Mouse (Mus musculus) lung, embryonic 16.5 days (tissue): ENCODE measurements around the gene Cnn1. TPM values are rescaled to one million over a fixed set of nuclear protein-coding genes. Genes with fewer than 3 reads are reported as not detected.

Experiments
- ATAC-seq: fragments of 200-750 bp; cut with Nextera tagmentation; 2 replicates; pipeline ENCODE4 v1.8.0; 2017; ENCODE audit warnings: low read depth, mild to moderate bottlenecking, moderate library complexity
- H3K27ac ChIP-seq: fragments of 300-500 bp; sonication (generic); 2 replicates; pipeline ENCODE4 v1.5.1; 2014; ENCODE audit warnings: mild to moderate bottlenecking, control low read depth, low read length
- H3K27me3 ChIP-seq: fragments of 300-500 bp; sonication (generic); 2 replicates; pipeline ENCODE4 v1.6.1; 2014; ENCODE audit warnings: low read depth, low read length, mixed read lengths; ENCODE audit not compliant: control insufficient read depth, insufficient read depth
- H3K36me3 ChIP-seq: fragments of 300-500 bp; sonication (generic); 2 replicates; pipeline ENCODE4 v1.6.1; 2014; ENCODE audit warnings: low read length; ENCODE audit not compliant: control insufficient read depth, insufficient read depth
- H3K4me1 ChIP-seq: fragments of 300-500 bp; sonication (generic); replicated peaks from 2 replicates; pipeline ENCODE4 v1.6.1; 2014; ENCODE audit warnings: low read length, mixed read lengths; ENCODE audit not compliant: control insufficient read depth, insufficient read depth
- H3K4me2 ChIP-seq: fragments of 300-500 bp; sonication (generic); 2 replicates; pipeline ENCODE4 v1.6.1; 2014; ENCODE audit warnings: low read depth, low read length, control low read depth
- H3K4me3 ChIP-seq: fragments of 300-500 bp; sonication (generic); 2 replicates; pipeline ENCODE4 v1.5.1; 2014; ENCODE audit warnings: mild to moderate bottlenecking, low read length, control low read depth
- H3K9ac ChIP-seq: fragments of 300-500 bp; sonication (generic); 2 replicates; pipeline ENCODE4 v1.6.1; 2014; ENCODE audit warnings: low read length, control low read depth
- H3K9me3 ChIP-seq: fragments of 300-500 bp; sonication (generic); 2 replicates; pipeline ENCODE4 v1.6.1; 2016; ENCODE audit warnings: low read length; ENCODE audit not compliant: control insufficient read depth
- WGBS: fragments of 180-500 bp; shearing (Covaris S2); extraction: QIAGEN DNeasy Blood & Tissue Kit; methylation state at CpG from one replicate; pipeline ENCODE4 v1.1.7; 2014; 5-methylcytosine and 5-hydroxymethylcytosine counted together
- polyA plus RNA-seq: library from polyadenylated mRNA; unstranded; fragments of >200 nt; fragmentation: Nextera tagmentation; extraction: Ambion mirVana; gene quantifications from 2 replicates; pipeline ENCODE4 v1.2.1, GENCODE M21; 2015

Cnn1 gene
- polyA plus RNA-seq, 1 experiment from 2014 or later = 49.5 TPM

GRCm38 (mm10) chr9:22055713-22056112 lies 43.3 kb upstream of the Cnn1 start:
- no peak overlapping the region for H3K4me3 ChIP-seq
- no peak for ATAC-seq
- H3K27ac ChIP-seq = no peak overlapping the region
- H3K4me1 ChIP-seq = peaks cover 14% of the 10 kb centered on the region; the same call in 1 of the 2 replicates
- no peak overlapping the region for H3K9ac ChIP-seq
- peaks cover 38% of the 10 kb centered on the region for H3K27me3 ChIP-seq
- no peaks in the 10 kb centered on the region for H3K9me3 ChIP-seq
- 25% methylated on average over 29 of the region's 29 CpGs for whole genome bisulfite sequencing
- H3K36me3 ChIP-seq = peaks cover 20% of the 10 kb centered on the region
- H3K4me2 ChIP-seq = no peak overlapping the region

- no peak overlapping the region for H3K27ac ChIP-seq
- ATAC-seq = no peak
- WGBS = 65% methylated on average over 9 of the region's 9 CpGs
- no peaks in the 10 kb centered on the region for H3K9me3 ChIP-seq
- H3K9ac ChIP-seq = no peak overlapping the region
- peaks cover 31% of the 10 kb centered on the region for H3K27me3 ChIP-seq
- peaks cover 20% of the 10 kb centered on the region for H3K36me3 ChIP-seq
- no peak overlapping the region for H3K4me3 ChIP-seq
- peaks cover 9% of the 10 kb centered on the region; the same call in 1 of the 2 replicates for H3K4me1 ChIP-seq
- H3K4me2 ChIP-seq = no peak overlapping the region
Observed at GRCm38 (mm10) chr9:22056303-22056910, 42.6 kb upstream of the Cnn1 start.

- H3K4me1 ChIP-seq = peaks cover 3% of the 10 kb centered on the region; the same call in 1 of the 2 replicates
- H3K9ac ChIP-seq = no peak overlapping the region
- no peak for ATAC-seq
- H3K4me3 ChIP-seq = no peak overlapping the region
- H3K27me3 ChIP-seq = peaks cover 24% of the 10 kb centered on the region
- no peaks in the 10 kb centered on the region for H3K9me3 ChIP-seq
- H3K27ac ChIP-seq = no peak overlapping the region
- no peak overlapping the region for H3K4me2 ChIP-seq
- peaks cover 20% of the 10 kb centered on the region for H3K36me3 ChIP-seq
- WGBS = 91% methylated on average over 7 of the region's 9 CpGs
Observed at GRCm38 (mm10) chr9:22057031-22057517, 41.9 kb upstream of the Cnn1 start.

GRCm38 (mm10) chr9:22058011-22058424 lies 41.0 kb upstream of the Cnn1 start:
- Histone ChIP-seq H3K4me2 (no peak overlapping the region), H3K9ac (no peak overlapping the region), H3K27ac (no peak overlapping the region), H3K9me3 (no peaks in the 10 kb centered on the region), H3K27me3 (peaks cover 15% of the 10 kb centered on the region), H3K36me3 (peaks cover 24% of the 10 kb centered on the region), H3K4me1 (peaks cover 3% of the 10 kb centered on the region; the same call in 1 of the 2 replicates), H3K4me3 (no peak overlapping the region)
- ATAC-seq = no peak
- WGBS = 82% methylated on average over 9 of the region's 9 CpGs

GRCm38 (mm10) chr9:22061339-22061738 lies 37.7 kb upstream of the Cnn1 start:
- Histone ChIP-seq H3K4me3 (no peak overlapping the region), H3K36me3 (peaks cover 31% of the 10 kb centered on the region), H3K27me3 (no peaks in the 10 kb centered on the region), H3K4me1 (no peaks in the 10 kb centered on the region), H3K27ac (no peak overlapping the region), H3K9me3 (no peaks in the 10 kb centered on the region), H3K4me2 (no peak overlapping the region), H3K9ac (no peak overlapping the region)
- WGBS = 79% methylated on average over 2 of the region's 2 CpGs
- no peak for ATAC-seq

GRCm38 (mm10) chr9:22064341-22064740 lies 34.7 kb upstream of the Cnn1 start:
- Histone ChIP-seq H3K9me3 (no peaks in the 10 kb centered on the region), H3K4me2 (no peak overlapping the region), H3K36me3 (peaks cover 20% of the 10 kb centered on the region), H3K4me1 (no peaks in the 10 kb centered on the region), H3K9ac (no peak overlapping the region), H3K27me3 (no peaks in the 10 kb centered on the region), H3K27ac (no peak overlapping the region), H3K4me3 (no peak overlapping the region)
- 93% methylated on average over 3 of the region's 3 CpGs for WGBS
- ATAC-seq = no peak

- Histone ChIP-seq H3K4me3 (no peak overlapping the region), H3K9me3 (no peaks in the 10 kb centered on the region), H3K4me2 (no peak overlapping the region), H3K27me3 (no peaks in the 10 kb centered on the region), H3K36me3 (peaks cover 14% of the 10 kb centered on the region), H3K9ac (no peak overlapping the region), H3K4me1 (peaks cover 8% of the 10 kb centered on the region), H3K27ac (no peak overlapping the region)
- ATAC-seq = no peak
- 92% methylated on average over 11 of the region's 11 CpGs for WGBS
Observed at GRCm38 (mm10) chr9:22065642-22066041, 33.4 kb upstream of the Cnn1 start.

GRCm38 (mm10) chr9:22066433-22066832 lies 32.6 kb upstream of the Cnn1 start:
- 68% methylated on average over 3 of the region's 3 CpGs for WGBS
- ATAC-seq = no peak
- Histone ChIP-seq H3K4me2 (no peak overlapping the region), H3K36me3 (peaks cover 14% of the 10 kb centered on the region), H3K4me3 (no peak overlapping the region), H3K9me3 (no peaks in the 10 kb centered on the region), H3K9ac (no peak overlapping the region), H3K27ac (no peak overlapping the region), H3K27me3 (no peaks in the 10 kb centered on the region), H3K4me1 (peaks cover 8% of the 10 kb centered on the region)

- Histone ChIP-seq H3K27me3 (no peaks in the 10 kb centered on the region), H3K27ac (no peak overlapping the region), H3K4me1 (peaks cover 8% of the 10 kb centered on the region), H3K4me2 (no peak overlapping the region), H3K36me3 (peaks cover 14% of the 10 kb centered on the region), H3K9me3 (no peaks in the 10 kb centered on the region), H3K9ac (no peak overlapping the region), H3K4me3 (no peak overlapping the region)
- ATAC-seq = no peak
- 82% methylated on average over 5 of the region's 5 CpGs for WGBS
Observed at GRCm38 (mm10) chr9:22067195-22067594, 31.8 kb upstream of the Cnn1 start.
